ENCODE assay signal across 1 mouse cellular context in the genomic region with DNA sequence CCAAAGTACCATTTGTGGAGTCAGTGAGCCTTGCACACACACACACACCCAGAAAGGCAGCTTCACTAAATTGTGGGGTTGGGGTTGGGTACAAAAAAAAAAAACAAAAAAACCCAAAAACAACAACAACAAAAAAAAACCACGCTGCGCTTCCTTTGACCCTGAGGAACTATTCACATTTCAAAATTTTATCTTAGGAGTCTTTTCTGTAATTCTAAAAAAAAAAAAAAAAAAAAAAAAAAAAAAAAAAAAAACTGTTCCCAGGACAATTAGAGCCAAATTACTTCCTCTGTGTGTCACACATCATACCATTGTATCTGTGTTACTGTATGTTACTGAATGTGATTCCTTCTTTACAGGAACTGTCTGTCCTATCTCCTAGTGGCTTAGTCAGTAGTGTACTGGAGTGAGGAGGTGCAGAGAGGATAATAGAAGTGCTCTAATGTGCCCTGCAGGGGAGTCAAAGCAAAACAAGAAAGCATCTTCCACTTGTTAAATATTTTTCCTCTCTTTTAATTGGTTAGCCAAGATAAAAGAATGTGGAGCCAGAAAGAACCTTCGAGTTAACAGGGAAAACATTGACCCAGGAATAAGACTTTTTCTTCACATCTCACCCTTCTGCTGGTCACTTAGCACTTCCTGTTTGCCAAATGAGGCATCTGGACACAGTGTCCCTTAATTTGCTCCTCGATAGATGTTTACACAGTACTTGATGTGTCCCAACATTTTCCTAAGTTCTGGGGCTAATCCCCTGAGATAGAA.
TF ChIP-seq lines count a peak whose summit lies in the region.

No protein-coding gene starts in this region.

TF ChIP-seq in CH12.LX, 34 proteins besides CTCF, POLR2A, EP300 and RAD21 (continued from another document):
- TF ChIP-seq MEF2A (IDR thresholded peaks at IDR 0.05; ENCODE audit: borderline replicate concordance, low read depth, low read length) (no peak), CHD1 (IDR thresholded peaks at IDR 0.05; ENCODE audit: low read depth, low read length) (0 out of 2 replicates have a peak, but pooled peaks have one; percentile 74), ZMIZ1 (IDR thresholded peaks at IDR 0.05; ENCODE audit: low read depth, low read length) (no peak), UBTF (IDR thresholded peaks at IDR 0.05; ENCODE audit: low read depth, low read length) (no peak), TCF12 (IDR thresholded peaks at IDR 0.05; ENCODE audit: low read depth, low read length) (no peak), SMC3 (IDR thresholded peaks at IDR 0.05; ENCODE audit: low read depth, low read length) (no peak), TBP (conservative IDR thresholded peaks at IDR 0.05; ENCODE audit: low read depth, low read length) (no peak), ZNF384 (IDR thresholded peaks at IDR 0.05; ENCODE audit: low read depth, low read length) (peak; percentile 94), ETS1 (conservative IDR thresholded peaks at IDR 0.05; ENCODE audit: low read depth, low read length) (no peak), RCOR1 (conservative IDR thresholded peaks at IDR 0.05; ENCODE audit: low read depth, low read length) (no peak), JUND (conservative IDR thresholded peaks at IDR 0.05; ENCODE audit: low read depth, low read length) (no peak), SIN3A (IDR thresholded peaks at IDR 0.05; ENCODE audit: low read length) (peak; percentile 2; the same call in 1 of the 2 replicates), ELF1 (IDR thresholded peaks at IDR 0.05; ENCODE audit: low read depth, low read length) (peak; percentile 56; the same call in 1 of the 2 replicates)
TF ChIP-seq in CH12.LX: peak in this region for 4.
